Mouse (Mus musculus): ENCODE data around the gene Pqlc2.

GRCm38 (mm10) chr4:139311707-139312106 lies 1.2 kb upstream of the Pqlc2 start:
- TF ChIP-seq CTCF (IDR thresholded peaks at IDR 0.05; ENCODE audit: control insufficient read depth, insufficient read depth, low read length), result no peak
- TF ChIP-seq POLR2A (IDR thresholded peaks at IDR 0.05; ENCODE audit: borderline replicate concordance, control insufficient read depth, low read depth, low read length), result no peak
